Mouse (Mus musculus): ENCODE results near the gene Lrrc3c.

Lrrc3c gene

GRCm38 (mm10) chr11:98597991-98598390 is at the start of gene Lrrc3c:
Gene Lrrc3c (plus strand): TSS chr11:98598291.
- no peak for DNase-seq

- no peak for DNase-seq
Observed at GRCm38 (mm10) chr11:98549363-98549762, 48.7 kb upstream of the Lrrc3c start.

- DNase-seq: no peak
Observed at GRCm38 (mm10) chr11:98550311-98550974, 47.6 kb upstream of the Lrrc3c start.

- DNase-seq: peak; percentile 85 to 90
Observed at GRCm38 (mm10) chr11:98550975-98551828, 46.9 kb upstream of the Lrrc3c start, which contains the start of gene Zpbp2. Gene Zpbp2 (plus strand): TSS chr11:98551097.

GRCm38 (mm10) chr11:98553966-98554365 is 44.1 kb upstream of the Lrrc3c start:
- DNase-seq: no peak

- no peak for DNase-seq
Observed at GRCm38 (mm10) chr11:98555124-98555700, 42.9 kb upstream of the Lrrc3c start.

GRCm38 (mm10) chr11:98560942-98561341 is 37.1 kb upstream of the Lrrc3c start:
- DNase-seq: no peak

- DNase-seq: no peak
Observed at GRCm38 (mm10) chr11:98563025-98563424, 35.1 kb upstream of the Lrrc3c start.

- DNase-seq: no peak
Observed at GRCm38 (mm10) chr11:98563921-98564414, 34.1 kb upstream of the Lrrc3c start.

GRCm38 (mm10) chr11:98568326-98568725 is 29.8 kb upstream of the Lrrc3c start:
- DNase-seq: no peak

- no peak for DNase-seq
Observed at GRCm38 (mm10) chr11:98569461-98569860, 28.6 kb upstream of the Lrrc3c start.

GRCm38 (mm10) chr11:98577776-98578175 is 20.3 kb upstream of the Lrrc3c start:
- no peak for DNase-seq

GRCm38 (mm10) chr11:98580301-98581121 is 17.6 kb upstream of the Lrrc3c start:
- DNase-seq: peak; percentile 56 to 59

- no peak for DNase-seq
Observed at GRCm38 (mm10) chr11:98581286-98582029, 16.6 kb upstream of the Lrrc3c start.

- no peak for DNase-seq
Observed at GRCm38 (mm10) chr11:98582030-98582388, 16.1 kb upstream of the Lrrc3c start.

- no peak for DNase-seq
Observed at GRCm38 (mm10) chr11:98582551-98583264, 15.4 kb upstream of the Lrrc3c start.

- DNase-seq: no peak
Observed at GRCm38 (mm10) chr11:98583265-98583552, 14.9 kb upstream of the Lrrc3c start.

- no peak for DNase-seq
Observed at GRCm38 (mm10) chr11:98583571-98583970, 14.5 kb upstream of the Lrrc3c start.

GRCm38 (mm10) chr11:98584146-98584545 is 13.9 kb upstream of the Lrrc3c start:
- DNase-seq: no peak

- DNase-seq: no peak
Observed at GRCm38 (mm10) chr11:98584629-98585177, 13.4 kb upstream of the Lrrc3c start.

Data from kidney, postnatal 25 days (tissue).